In the genomic region with DNA sequence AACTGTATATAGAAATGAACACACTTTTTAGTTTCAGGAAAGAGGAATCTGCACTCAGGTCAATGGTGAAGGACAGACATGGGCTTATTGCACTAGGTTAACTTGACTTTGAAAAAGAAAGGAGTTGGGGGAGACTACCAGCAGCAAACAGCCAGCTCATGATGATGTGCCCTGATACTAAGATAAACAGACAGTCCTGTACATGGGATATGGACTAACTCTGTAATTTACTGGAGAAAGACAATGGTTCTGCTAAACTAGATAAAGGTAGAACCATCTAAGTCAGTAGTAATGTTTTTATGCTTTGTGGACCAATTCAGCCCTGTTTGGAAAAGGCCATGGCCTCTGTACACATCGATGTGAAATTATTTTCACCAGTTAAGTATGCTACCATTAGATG, we compare ENCODE assay signal across 16 mouse cellular contexts.
"Had no signal": no experiment of that assay in that cellular context is flagged by ENCODE, and none has a peak within 500 bp of the region (broad histone marks: within the 10 kb centered on the region; RNA-seq: fewer than 3 reads in every experiment).

No protein-coding gene starts in this region.

- H3K4me2 ChIP-seq: limb, embryonic 12.5 days; lung, embryonic 15.5 days; midbrain, embryonic 12.5 days; neural tube, embryonic 13.5 days; stomach, embryonic 15.5 days had no signal

- ATAC-seq: intestine, embryonic 16.5 days; midbrain, embryonic 16.5 days had no signal

- H3K9ac ChIP-seq: limb, embryonic 12.5 days; lung, embryonic 15.5 days; midbrain, embryonic 12.5 days; neural tube, embryonic 13.5 days; stomach, embryonic 15.5 days had no signal

- H3K27me3 ChIP-seq: limb, embryonic 12.5 days; lung, embryonic 15.5 days; midbrain, embryonic 12.5 days; neural tube, embryonic 13.5 days; stomach, embryonic 15.5 days had no signal

- H3K27ac ChIP-seq: limb, embryonic 12.5 days; lung, embryonic 15.5 days; macrophage; midbrain, embryonic 12.5 days; neural tube, embryonic 13.5 days; stomach, embryonic 15.5 days had no signal

- H3K4me3 ChIP-seq: limb, embryonic 12.5 days; lung, embryonic 15.5 days; megakaryocyte, embryonic 14.5 days; midbrain, embryonic 12.5 days; neural tube, embryonic 13.5 days; stomach, embryonic 15.5 days had no signal

- H3K36me3 ChIP-seq: limb, embryonic 12.5 days; lung, embryonic 15.5 days; midbrain, embryonic 12.5 days; neural tube, embryonic 13.5 days; stomach, embryonic 15.5 days had no signal

- H3K9me3 ChIP-seq: limb, embryonic 12.5 days; lung, embryonic 15.5 days; megakaryocyte, embryonic 14.5 days; midbrain, embryonic 12.5 days; neural tube, embryonic 13.5 days; stomach, embryonic 15.5 days had no signal

- DNase-seq: kidney, adult 2 months; kidney, postnatal 25 days; layer of hippocampus, adult 9-11 months; lung, postnatal 14 days; right cerebral cortex, postnatal 14 days; thymus, adult 2 months; thymus, postnatal 36 days had no signal
